Mouse (Mus musculus) right cerebral cortex, adult 18-20 months (tissue): ENCODE results near the gene Hs2st1.

Source experiments
- DNase-seq: peaks from one replicate; pipeline ENCODE4 v3.0.0; 2022; ENCODE audit warnings: mixed read lengths

Hs2st1 gene

DNA sequence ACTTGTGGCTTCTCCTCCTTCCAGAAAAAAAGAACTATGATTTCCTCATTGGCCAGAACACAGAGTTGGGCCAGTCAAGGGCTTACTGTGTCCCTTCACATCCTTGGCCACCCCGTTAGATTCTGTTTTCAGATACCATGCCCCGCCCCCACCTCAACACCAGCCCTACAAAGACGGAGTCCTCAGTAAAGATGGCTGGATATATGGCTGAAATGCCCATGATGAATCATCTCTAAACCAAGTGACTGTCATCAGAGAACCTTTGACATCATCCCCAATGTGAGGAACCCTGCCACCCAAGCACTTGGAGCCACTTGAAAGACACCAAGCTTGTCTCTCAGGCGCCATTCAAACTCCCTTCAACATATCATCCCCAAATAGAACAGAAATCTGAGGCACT lies 190.2 kb downstream of the Hs2st1 start:
- no peak for DNase-seq
